Mouse (Mus musculus): Measurements from ENCODE around the gene Slc25a1. TPM values are rescaled to one million over a fixed set of nuclear protein-coding genes. Genes with fewer than 3 reads are reported as not detected.

Slc25a1 gene
- total RNA-seq (2023), result 10 to 100 TPM; 20.5 to 25.4 TPM

DNA sequence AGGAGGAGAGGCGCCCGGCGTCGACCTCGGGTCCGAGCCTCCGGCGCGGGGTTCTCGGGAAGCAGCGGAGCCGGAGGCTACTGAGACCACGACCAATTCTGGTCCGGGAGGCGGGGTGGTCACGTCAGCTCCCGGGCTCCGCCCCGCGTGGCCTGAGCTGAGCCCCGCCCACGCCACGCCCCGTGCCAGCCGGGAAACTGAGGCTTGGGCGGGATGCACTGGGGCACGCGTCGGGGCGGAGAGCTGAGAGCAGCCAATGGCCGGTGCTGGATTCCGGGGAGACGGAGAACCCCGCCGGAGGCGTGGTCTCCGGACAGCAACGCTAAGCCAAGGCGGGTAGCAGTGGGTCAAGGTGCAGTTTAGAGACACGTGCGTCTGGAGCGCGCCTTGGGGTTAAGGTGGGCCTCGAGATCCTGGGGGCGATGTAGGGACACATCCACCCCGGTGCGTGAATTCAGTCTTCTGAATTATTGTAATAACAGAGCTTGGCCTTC lies at the start of gene Slc25a1:
Gene Slc25a1 (minus strand): TSS at position 133 of the 494 bp plus-strand sequence.

DNA sequence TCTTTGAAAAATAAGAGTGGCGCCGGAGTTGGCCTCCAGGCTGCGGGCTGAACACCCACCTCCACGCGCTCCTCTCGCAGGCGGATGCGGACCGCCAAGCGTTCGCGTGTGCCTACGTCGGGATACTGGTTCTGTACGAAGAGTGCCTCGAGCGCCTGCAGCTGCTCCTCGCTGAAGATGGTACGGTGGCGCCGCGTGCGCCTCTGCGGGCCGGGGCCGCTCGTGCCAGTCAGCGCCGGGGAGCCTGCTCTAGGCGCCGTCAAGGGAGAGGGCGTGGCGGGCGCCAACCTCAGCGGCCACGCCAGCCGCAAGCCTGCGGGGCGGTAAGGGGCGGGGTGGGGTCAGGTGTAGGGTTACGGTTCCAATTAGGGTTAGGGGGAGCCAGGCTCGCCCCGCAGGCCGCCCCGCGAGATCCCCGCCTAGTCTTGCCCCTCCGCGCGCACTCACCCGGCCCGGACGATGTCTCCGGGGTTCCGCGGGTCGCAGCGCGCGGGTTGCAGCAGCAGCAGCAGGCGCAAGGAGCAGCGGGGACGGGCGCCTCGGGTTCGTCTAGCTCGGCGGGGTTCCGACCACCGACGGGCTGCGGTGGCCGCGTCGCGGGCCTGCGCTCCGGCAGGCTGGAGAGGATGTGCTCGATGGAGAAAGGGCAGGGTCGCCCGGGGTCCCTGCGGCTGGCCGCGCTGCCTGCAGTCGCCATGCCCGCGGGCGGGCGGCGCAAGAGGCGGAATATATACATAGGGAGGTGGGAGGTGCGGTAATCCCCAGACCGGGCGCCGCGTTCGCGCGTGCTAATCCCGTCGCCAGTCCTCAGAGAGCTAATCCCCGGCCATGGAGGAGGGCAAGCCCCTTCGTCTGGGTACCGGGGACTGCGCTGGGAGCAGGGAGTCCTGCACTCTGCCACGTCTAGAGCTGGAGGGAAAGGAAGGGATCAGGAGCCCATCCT lies 13.4 kb downstream of the Slc25a1 start, which contains the start of gene Gsc2:
Gene Gsc2 (minus strand): TSS at position 753 of the 943 bp plus-strand sequence.

DNA sequence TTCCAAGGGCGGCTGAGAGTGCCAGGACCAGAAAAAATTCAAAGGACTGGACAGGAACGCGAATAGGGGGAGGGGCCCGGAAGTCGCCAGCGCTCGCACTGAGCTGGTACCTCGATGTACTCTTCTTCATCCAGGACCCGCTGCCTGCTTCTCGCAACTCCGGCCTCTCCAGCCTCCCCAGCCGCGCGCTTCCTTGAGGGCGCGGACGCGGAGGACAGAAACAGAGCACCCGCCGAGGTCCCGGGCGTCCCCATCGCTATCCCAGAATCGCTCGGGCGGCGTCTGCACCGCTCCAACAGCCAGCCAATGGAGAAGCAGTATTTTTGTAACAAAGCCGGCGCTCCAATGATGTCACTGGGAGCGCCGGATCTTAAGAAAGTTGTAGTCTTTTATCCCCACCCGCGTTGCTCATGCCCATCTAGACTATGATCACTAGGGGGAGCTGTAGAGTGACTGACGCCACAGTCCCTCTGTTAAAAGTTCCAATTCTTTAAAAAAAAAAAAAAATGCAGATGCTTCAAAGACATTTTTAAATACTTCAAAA lies 16.9 kb downstream of the Slc25a1 start, which contains the start of gene Ess2:
Gene Ess2 (minus strand): TSS at position 297 of the 544 bp plus-strand sequence.

DNA sequence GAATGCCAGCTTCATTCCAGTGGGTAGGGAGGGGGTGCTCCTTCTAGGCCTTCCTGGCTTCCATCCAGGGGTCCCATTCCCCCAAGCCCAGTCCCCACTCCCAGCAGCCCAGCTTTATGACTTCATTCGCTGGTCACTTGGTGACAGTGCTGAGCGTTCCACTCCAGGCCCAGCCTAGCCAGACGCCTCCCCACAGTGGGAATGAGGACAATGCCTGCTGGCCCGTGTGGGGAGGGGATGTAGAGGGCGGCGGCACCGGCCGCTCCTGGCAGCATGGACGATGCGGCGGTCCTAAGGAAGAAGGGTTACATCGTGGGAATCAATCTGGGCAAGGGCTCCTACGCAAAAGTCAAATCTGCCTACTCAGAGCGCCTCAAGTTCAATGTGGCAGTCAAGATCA lies 29.6 kb downstream of the Slc25a1 start, which contains the start of the genes Dgcr2 and Tssk2:
Gene Dgcr2 (minus strand): TSS at position 101 of the 400 bp plus-strand sequence.
Gene Tssk2 (plus strand): TSS at position 176 of the 400 bp plus-strand sequence.

DNA sequence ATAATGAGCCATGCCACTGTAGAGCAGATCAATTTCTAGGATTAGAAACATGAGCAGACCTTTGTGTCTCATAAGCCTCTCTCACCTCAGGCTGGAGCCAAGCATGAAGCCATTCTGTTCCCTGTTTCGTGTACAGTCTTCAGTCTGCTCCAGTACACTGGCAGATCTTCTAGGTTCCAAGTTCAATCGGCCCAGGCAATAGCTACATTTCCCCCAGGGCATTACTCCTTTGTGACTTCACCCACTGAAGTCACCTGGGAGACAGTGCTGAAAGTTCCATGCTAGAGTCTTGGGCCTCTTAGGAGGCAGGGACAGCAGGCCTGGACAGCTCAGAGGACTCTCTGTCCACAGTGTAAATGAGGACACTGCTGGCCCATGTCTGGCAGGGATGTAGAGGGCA lies 34.1 kb downstream of the Slc25a1 start, which contains the start of gene Tssk1:
Gene Tssk1 (plus strand): TSS at position 301 of the 400 bp plus-strand sequence.

DNA sequence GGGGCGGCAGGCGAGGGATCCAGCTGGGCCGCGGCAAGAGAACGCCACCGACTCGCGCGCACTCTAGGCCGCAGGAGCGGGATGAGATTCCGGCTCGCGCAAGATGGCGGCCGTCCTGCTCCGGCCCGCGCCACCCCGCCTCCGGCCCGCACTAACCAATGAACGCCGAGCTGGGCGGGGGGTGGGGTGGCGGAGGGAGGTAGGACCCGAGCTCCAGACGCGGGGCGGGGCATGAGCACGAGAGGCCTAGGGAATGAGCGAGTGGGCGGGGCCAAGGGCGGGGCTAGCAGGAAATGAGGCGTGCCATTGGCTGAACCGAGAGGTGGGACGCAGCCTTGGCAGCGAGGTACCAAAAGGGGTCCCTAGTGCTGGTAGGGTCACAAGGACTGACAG lies 36.5 kb downstream of the Slc25a1 start, which contains the start of gene Gm20518:
Gene Gm20518 (minus strand): TSS at position 105 of the 393 bp plus-strand sequence.

Other genes with a start within 250 kb of the Slc25a1 start
- 100 to 1,000 TPM; 145 to 163 TPM for gene Med15, start 195.3 kb downstream of the Slc25a1 start, total RNA-seq (2023)
- 10 to 100 TPM; 19.5 to 22.0 TPM for gene Klhl22, start 168.6 kb downstream of the Slc25a1 start, total RNA-seq (2023)
- 1 to 10 TPM in 1 of 2 experiments, not detected in 1; 1.1 TPM for gene Scarf2, start 130.9 kb downstream of the Slc25a1 start, total RNA-seq (2023)
- not detected for gene B830017H08Rik, start 95.1 kb downstream of the Slc25a1 start, total RNA-seq (2023)
- gene Car15, start 89.9 kb downstream of the Slc25a1 start, total RNA-seq (2023), result 10 to 100 TPM; 19.0 to 21.9 TPM
- gene Gm20518, start 36.5 kb downstream of the Slc25a1 start, total RNA-seq (2023), result 1 to 10 TPM; 5.5 to 5.7 TPM
- not detected for gene Tssk1, start 34.0 kb downstream of the Slc25a1 start, total RNA-seq (2023)
- gene Dgcr2, start 29.7 kb downstream of the Slc25a1 start, total RNA-seq (2023), result 10 to 100 TPM; 79.5 to 79.9 TPM
- gene Tssk2, start 29.6 kb downstream of the Slc25a1 start, total RNA-seq (2023), result not detected
- 10 to 100 TPM; 72.0 to 81.4 TPM for gene Ess2, start 16.9 kb downstream of the Slc25a1 start, total RNA-seq (2023)
- gene Gsc2, start 13.2 kb downstream of the Slc25a1 start, total RNA-seq (2023), result not detected
- gene Vpreb2, start 52.2 kb upstream of the Slc25a1 start, total RNA-seq (2023), result under 1 TPM in 1 of 2 experiments, not detected in 1; 0.79 TPM
- 10 to 100 TPM in 1 of 2 experiments, 1 to 10 TPM in 1; 7.5 to 10.2 TPM for gene Dgcr6, start 124.6 kb upstream of the Slc25a1 start, total RNA-seq (2023)
- 1 to 10 TPM; 4.9 to 6.8 TPM for gene Prodh, start 162.0 kb upstream of the Slc25a1 start, total RNA-seq (2023)
- gene Rtn4r, start 199.4 kb upstream of the Slc25a1 start, total RNA-seq (2023), result not detected

All from T-cell, adult 66 days (primary cell).